Mouse (Mus musculus): ENCODE measurements around the gene Gprc5b. TPM values are rescaled to one million over a fixed set of nuclear protein-coding genes. Genes with fewer than 3 reads are reported as not detected.

The Gprc5b gene
- polyA plus RNA-seq, 1 experiment from 2014 or later: 4.9 TPM

Other genes with a start within 250 kb of the Gprc5b start
- gene Iqck, start 139.5 kb downstream of the Gprc5b start, polyA plus RNA-seq (2014; fragmentation: Nextera tagmentation; extraction: Ambion mirVana): 3.2 and 3.4 TPM in 2 replicates
- gene Knop1, start 139.0 kb downstream of the Gprc5b start, polyA plus RNA-seq (2014; fragmentation: Nextera tagmentation; extraction: Ambion mirVana): 60.9 and 61.6 TPM in 2 replicates
- gene Gpr139, start 189.4 kb upstream of the Gprc5b start, polyA plus RNA-seq (2014; fragmentation: Nextera tagmentation; extraction: Ambion mirVana): 12.3 and 13.9 TPM in 2 replicates